Mouse (Mus musculus): ENCODE results near the gene Ctsa.
"Not testable (repeated sequence)": the region's sequence is repeated elsewhere in the genome, so short reads cannot be mapped to it uniquely, and the experiment has no call there.

Gene Ctsa

DNA sequence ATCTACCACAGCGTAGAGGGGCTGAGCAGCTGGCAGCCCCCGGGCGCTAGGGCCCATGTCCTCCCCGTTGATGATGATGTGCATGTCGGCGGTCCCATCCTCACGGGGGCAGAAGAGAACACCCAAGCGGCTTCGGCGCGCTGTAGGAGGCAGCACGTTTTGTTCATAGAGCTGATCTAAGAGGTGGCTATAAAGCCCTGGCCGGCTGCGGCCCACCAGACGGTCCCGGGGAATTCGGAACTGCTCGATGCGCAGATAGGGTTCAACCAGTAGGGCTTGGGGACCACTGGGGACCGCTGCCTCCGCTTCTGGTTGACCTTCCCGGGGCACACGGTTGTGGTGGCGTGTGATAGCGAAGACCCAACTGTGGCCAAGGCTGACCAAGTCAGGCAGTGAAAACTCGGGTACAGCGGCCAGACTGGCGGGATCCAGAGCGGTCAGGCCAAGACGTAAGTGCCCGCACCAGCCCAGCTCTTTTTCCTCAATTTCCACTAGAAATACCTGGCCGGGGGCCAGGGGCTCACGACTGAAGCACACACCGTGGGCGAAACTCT lies at the start of gene Ctsa:
Gene Ctsa, plus strand, starts transcription at position 126 of the 554 bp plus-strand sequence.
- peak; percentile 68 to 75 for DNase-seq

DNA sequence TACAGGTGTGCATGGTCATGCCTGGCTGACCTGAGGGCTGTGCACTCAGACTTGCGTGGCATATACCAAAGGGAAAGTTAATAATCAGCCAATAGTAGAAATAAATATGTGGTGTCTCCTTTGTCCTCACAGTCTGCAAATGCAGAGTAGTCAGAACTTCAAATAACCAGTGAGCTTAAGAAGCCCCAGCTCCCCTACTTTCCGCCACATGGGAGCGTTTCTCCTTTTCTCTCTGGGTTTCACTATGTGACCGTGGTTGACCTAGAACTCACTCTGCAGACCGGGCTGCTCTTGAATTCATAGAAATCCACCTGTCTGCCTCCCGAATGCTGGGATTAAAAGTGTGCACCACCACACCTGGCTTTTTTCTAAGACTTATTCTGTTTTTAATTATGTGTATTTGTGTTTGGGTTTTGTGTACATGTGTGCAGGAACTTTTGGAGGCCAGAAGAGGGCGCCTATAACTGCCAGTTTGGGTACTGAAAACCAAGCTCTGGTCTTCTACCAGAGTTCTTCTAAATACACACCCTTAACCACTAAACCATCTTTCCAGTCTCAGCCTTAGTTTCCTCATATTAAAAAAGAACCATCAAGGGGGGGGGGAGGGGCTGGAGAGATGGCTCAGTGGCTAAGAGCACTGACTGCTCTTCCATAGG lies 48.6 kb upstream of the Ctsa start:
- no peak for DNase-seq

DNA sequence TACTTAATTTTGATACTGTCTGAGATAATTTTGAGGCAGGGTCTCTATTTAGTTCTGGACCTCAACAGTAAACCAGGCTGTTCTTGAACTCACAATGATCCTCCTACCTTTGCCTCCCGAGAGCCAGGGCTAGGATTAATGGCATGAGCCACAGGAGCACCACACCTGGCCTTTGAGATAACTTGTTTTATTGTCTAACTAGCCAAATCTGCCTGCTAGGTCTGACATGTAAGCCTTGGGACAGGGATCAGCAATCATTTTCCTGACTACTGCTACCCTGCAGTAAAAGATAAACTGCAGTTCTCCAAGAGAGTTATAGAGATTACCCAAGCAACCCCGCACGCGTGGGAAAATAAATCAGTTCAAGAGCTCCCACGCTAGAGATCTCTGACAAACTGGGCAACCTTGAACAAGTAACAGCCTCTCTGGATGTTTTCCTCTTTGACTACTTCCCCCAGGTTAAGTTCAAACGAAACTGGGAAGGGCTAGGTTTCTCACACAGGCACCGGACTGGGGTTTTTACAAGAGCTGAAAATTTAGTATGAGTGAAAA lies 47.7 kb upstream of the Ctsa start:
- no peak for DNase-seq

DNA sequence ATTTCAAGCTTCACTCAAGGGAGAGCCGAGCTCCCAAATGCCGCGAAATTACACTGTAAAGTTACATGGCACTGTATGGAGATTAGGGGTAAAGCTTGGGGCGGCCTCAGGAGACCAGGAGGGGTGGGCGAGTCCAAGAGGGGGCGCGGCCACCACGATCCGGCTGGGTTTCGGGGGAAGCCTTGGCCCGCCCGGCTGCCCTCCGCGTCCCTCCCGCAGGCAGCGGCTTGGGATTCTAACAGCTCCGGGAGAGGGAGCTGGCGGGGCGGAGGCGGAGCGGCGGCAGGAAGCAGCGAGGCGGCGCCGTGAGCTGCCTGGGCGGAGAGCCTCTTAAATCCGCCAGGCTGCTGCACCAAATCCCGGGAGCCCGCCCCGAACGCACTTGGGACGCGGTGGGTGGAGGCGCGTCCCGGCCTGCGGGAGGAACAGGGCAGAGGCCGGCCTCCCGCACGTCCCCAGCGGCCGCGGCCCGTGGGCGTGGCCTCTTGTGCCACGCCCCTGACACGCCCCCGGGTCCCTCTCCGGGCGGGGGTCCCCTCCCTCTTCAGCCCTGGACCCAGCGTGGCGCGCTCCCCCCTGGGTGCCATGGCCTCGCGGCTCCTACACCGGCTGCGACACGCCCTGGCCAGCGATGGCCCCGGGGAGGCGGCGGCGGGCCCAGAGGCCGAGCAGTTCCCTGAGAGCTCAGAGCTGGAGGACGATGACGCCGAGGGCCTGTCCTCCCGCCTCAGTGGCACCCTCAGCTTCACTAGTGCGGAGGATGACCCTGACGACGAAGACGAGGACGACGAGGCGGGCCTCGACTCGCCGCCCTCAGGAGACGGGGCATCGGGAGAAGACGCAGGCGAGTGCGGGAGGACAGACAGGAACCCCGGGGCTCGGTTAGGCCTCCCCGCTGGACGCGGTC lies 46.9 kb upstream of the Ctsa start, which contains the start of gene Snx21:
Gene Snx21, plus strand, starts transcription at position 343 of the 907 bp plus-strand sequence.
- peak; percentile 54 to 62 for DNase-seq

DNA sequence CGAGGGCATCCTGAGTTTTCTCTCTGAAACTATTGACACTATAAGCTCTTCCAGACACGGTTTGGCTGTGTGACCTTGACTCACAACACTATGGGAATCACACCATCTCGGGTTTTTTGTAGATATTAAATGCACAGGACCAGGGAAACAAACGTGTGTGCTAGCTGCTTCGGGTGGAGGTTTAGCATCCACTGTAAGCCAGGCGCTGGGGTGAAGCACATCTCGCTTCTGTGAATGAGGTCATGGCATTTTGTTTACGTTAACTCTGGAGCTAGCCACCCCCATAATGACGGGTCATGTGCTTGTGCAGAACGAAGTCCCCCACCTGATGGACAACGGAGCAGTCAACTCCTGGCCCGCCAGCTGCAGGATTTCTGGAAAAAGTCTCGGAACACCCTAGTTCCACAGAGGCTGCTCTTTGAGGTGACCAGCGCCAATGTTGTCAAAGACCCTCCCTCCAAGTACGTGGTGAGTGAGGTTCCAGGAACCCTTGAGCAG lies 46.2 kb upstream of the Ctsa start:
- DNase-seq = peak in 1 of 2 experiments; percentile 7

DNA sequence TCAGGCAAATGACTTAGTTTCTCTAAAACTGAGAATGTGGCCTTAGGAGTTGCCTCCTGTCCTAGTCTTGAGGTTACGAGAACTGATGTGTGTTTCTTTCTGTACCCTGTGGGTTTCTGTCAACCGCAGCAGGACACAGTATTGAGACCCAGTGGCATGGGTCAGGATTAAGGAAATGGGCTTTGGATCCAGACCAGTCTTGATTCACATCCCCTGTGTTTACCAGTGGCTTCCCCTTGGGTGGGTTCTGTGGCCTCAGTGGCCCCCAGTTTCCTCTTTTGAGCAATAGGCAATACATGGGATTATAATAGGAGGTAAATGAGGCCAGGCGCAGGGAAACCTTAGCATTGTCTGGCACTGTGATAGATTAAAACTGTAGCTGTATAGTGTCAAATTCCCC lies 45.6 kb upstream of the Ctsa start:
- no peak for DNase-seq

- no peak for DNase-seq
These were observed 44.9 kb upstream of the Ctsa start for GRCm38 (mm10) chr2:164787779-164788178.

- DNase-seq = no peak
These were observed 44.3 kb upstream of the Ctsa start for GRCm38 (mm10) chr2:164788411-164788810.

DNA sequence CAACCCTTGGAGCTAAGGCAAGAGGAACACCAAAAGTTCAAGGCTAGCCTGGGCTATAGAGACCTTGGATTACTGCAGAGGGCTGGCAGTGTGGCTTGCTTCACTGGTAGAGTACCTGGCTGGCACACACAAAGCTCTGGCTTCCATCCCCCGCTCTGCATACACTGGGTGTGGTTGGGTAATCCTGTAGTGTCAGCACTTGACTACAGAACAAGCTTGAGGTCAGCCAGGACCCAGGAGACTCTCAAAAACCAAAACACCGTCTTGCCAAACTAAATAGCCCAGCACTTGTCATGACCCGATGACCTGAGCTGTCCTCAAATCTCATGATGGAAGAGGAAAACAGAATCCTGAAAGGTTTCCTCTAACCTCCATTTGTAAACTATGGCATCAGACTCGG lies 42.2 kb upstream of the Ctsa start:
- DNase-seq = no peak

DNA sequence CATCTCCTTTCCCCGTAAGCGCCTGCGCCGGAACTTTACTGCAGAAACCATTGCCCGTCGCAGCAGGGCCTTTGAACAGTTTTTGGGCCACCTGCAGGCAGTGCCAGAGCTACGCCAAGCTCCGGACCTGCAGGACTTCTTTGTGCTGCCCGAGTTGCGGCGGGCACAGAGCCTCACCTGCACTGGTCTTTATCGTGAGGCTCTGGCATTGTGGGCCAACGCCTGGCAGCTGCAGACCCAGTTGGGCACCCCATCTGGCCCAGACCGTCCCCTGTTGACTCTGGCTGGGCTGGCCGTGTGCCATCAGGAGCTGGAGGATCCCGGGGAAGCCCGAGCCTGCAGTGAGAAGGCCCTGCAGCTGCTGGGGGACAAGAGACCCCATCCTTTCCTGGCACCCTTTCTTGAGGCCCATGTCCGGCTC lies 40.8 kb upstream of the Ctsa start:
- no peak for DNase-seq

GRCm38 (mm10) chr2:164792400-164793190 lies 40.1 kb upstream of the Ctsa start:
- DNase-seq = no peak

DNA sequence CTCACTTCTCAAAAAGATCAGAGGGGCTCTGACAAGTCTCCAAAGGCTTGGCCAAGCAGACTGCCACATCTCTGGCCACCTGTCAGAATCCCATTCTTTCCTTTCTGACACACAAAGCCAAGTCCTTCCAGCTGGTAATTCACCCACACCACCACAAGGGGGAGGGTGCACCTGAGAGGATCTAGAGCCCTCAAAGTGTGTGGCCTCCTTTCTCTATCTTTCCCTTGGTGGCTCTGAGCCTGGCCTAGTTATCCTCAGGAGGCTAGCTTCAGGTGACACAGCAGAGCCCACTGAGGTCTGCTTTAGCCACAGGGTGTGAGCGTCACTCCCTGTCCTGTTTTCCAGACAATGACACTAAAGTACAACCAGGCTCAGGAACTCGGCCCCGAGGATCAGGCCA lies 39.4 kb upstream of the Ctsa start:
- DNase-seq = peak; percentile 27 to 35

- DNase-seq = no peak
These were observed 38.9 kb upstream of the Ctsa start for GRCm38 (mm10) chr2:164793772-164794171.

DNA sequence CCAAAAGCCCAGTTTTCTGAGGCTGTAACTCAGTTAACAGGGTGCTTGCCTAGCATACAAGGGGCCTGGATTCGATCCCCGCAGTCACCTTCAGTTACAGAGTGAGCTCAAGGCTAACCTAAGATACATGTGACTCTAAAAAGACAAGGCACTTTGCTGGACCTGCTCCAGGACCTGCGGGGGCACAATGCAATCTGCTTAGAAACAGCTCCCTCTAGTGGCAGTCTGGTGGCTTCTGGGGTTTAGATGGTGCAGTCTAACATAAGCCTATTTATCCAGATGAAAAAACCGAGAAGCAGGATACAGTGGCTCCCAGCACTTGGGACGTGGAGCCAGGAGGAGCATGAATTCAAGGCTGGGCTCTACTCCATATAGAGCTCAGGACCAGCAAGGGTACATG lies 38.4 kb upstream of the Ctsa start:
- DNase-seq = peak; percentile 21 to 52

DNA sequence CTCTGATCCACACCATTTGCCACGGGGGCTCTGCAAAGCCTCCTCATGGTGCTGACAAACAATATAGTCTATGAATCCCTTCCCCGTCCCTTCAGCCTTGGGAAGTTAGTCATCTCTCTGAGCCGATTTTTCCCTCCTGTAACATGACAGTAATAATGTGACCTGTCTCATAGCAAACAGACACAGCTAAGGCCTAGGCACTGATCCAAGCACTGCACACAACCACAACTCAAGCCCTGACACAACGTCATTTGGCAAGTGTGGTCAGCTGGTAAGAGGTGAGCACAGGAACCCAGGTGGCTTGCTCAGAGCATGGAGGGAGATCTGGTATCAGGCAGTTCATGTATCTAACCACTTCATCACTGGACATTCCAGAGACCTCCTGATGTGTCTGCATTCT lies 36.8 kb upstream of the Ctsa start:
- DNase-seq = no peak

GRCm38 (mm10) chr2:164798554-164798953 lies 34.1 kb upstream of the Ctsa start:
- DNase-seq = not testable (repeated sequence)

DNA sequence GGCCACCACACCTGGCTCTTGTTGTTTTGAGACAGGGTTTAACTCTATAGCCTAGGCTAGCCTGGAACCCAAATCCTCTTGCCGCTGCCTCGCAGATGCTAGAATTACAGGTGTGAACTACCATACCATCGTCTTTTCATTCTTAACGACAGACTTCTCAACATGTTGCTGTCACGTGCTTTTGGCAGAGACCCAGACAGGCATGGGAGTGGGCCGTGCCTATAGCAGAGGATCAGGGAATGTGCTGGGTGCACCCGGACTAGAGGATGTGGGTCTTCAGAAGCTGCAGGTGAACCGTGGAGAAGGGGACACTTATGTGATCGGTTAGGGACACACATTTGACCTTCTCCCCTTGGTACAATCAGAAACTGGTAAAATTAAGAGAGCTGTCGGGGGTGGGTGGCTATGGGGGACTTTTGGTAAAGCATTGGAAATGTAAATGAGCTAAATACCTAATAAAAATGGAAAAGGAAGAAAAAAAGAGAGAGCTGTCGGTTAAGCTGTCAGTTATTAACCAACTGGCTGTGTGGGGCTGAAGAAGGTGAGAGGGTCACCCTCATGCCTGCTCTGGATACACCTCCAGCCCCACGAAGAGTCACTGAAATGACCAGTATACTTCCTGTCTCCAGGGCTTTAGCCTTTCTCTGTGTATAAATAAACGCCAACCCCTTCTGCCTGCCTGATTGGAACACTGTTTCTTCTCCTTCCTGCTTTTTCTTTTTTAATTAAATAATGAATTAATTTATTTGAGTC lies 32.2 kb upstream of the Ctsa start:
- DNase-seq = no peak

- no peak for DNase-seq
These were observed 29.3 kb upstream of the Ctsa start for GRCm38 (mm10) chr2:164803201-164803920.

DNA sequence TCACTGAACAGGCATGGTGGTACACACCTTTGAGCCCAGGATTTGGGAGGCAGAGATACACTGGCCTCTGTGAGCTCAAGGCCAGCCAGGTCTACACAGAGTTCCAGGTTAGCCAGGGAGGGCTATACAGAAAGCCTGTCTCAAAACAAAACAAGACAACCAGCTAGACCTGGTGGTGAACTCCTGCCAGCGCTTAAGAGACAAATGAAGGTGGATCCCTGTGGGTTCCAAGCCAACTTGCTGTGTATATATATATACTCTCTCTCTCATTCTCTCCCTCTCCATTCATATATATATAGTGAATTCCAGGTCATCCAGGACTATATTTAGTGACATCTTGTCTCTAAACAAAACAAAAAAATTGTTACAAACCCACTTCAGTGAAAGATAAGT lies 28.8 kb upstream of the Ctsa start:
- DNase-seq = no peak

- peak; percentile 94 to 99 for DNase-seq
These were observed 27.9 kb upstream of the Ctsa start, which contains the start of the genes Acot8 and Zswim3 for GRCm38 (mm10) chr2:164804533-164805331. Gene Acot8, minus strand, starts transcription at chr2:164804882. Gene Zswim3, plus strand, starts transcription at chr2:164805098.
